Comparison of ENCODE assay signal across 7 mouse cellular contexts in genomic region chr10:107659141-107659540, GRCm38 (mm10).
"Had no signal": no experiment of that assay in that cellular context is flagged by ENCODE, and none has a peak within 500 bp of the region (broad histone marks: within the 10 kb centered on the region; RNA-seq: fewer than 3 reads in every experiment).

No protein-coding gene starts in this region.

- DNase-seq: liver, postnatal 0 days; lung, adult 2 months; lung, postnatal 14 days; lung, postnatal 36 days; right cerebral cortex, postnatal 14 days; thymus, adult 2 months; thymus, postnatal 36 days had no signal
